Mouse (Mus musculus) spleen, postnatal 10 days (tissue): ENCODE data around the gene Vmn2r120.
"Not testable (repeated sequence)": the region's sequence is repeated elsewhere in the genome, so short reads cannot be mapped to it uniquely, and the experiment has no call there.

Experiments used
- DNase-seq, 2 experiments: peaks; one replicate each; pipeline ENCODE4 v3.0.0; 2021 to 2022; ENCODE audit warnings: low spot score in 2 of 2

Vmn2r120 gene

DNA sequence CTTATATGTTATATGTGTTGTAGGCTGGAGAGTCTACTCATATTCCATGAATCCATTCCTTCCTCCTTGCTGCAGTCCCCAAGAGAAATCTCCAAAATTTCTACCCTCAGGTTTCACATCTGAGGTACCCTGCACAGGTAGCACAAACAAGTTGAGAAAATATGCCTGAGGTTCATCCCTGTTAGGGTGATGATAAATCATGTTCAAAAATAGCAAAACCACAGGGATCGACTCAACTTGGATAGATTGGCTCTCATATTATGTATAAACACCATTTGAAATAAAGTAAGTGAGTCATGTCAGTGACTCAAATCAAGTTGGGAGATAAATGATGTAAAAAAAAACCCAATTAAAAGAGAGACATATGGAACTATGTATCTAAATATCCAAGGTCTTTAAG lies at the start of gene Vmn2r120:
Gene Vmn2r120 (minus strand): TSS at position 101 of the 400 bp plus-strand sequence.
- DNase-seq = no peak

DNA sequence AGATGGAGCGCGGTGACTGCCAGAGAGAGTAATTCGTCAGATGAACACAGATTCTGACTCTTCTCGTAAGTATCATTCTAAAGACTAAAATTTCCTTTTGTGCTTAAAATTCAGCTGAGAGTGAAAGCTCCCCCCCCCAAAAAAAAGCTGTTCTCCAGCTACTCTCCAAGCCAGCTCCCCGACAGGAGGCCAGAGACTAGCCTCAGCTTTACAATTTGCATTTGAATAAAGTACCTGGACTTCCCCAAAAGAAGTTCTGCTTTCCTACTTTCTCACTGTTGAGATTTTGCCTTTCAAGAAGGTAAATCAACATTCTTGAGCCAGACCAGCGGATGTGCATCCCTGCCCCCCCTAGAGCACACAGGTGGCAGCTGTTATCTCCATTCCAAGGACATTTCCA lies 42.0 kb upstream of the Vmn2r120 start:
- DNase-seq = not testable (repeated sequence)

DNA sequence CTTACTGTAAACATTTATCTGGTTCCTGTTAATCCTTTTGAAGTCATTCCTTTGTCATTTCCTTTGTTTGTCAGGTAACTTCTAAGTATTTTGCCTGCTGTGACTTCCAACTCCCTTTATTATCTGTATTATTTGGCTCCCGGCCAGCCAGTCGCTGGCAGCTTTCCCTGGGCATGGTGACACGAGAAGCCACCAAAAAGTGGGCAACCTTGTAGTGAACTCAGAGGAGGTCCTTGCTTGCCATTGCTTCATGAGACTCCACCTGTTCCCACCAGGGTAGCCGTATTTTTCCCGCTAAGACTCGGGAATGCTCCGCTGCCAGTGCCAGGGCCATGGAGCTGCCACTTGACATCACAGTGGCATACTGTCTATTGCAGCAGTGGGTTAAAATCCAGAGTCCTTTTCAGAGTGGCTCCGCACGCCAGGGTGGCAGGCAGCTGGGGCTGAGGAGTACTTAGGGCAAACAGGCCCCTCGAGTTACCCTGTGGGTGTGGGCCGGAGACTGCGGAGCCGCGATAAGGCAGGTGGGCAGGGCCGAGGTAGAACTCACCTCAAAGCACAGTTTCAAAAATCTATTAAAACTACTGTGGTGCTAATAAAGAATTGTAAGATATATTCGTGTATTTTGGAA lies 28.9 kb upstream of the Vmn2r120 start:
- DNase-seq = no peak
